Mouse (Mus musculus) ES-E14 (cell line): ENCODE measurements at regions not wholly inside any gene's neighbourhood (a gene's known extent, or its start where the extent isn't known, plus 50 kb on each side); places are given as distances from the start of the nearest gene placed in this dataset.

Experiments
- CHD2 ChIP-seq: IDR thresholded peaks from 2 replicates; pipeline ENCODE4 v1.6.1; 2014; ENCODE audit warnings: mild to moderate bottlenecking, low read depth, low read length, inconsistent platforms
- MAFK ChIP-seq: IDR thresholded peaks from 2 replicates; pipeline ENCODE4 v1.6.1; 2014; ENCODE audit warnings: mild to moderate bottlenecking, low read depth, low read length, inconsistent platforms; ENCODE audit not compliant: insufficient read depth
- ZNF384 ChIP-seq: IDR thresholded peaks from 2 replicates; pipeline ENCODE4 v1.6.1; 2012; ENCODE audit warnings: low read depth, low read length, inconsistent platforms

DNA sequence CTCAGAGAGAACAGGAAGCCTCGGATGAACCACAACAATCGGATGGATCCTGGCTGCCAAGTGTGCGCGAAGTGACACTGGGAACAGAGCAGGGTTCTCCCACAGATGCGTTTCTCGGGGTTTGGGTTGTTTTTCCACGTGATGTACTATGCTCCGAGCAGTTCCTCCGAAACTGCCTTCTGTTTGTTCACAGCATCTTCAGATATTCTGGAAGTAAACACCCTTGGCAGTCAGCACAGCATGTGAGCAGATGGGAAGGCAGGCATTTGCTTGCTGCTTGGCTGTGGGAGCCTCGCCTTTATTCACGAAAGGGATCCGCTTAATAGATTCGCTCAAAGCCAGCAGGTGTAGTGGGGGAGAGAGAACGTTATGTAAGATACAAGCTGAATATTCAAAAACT lies 53.0 kb upstream of the Egr2 start:
- TF ChIP-seq ZNF384 (no peak), CHD2 (no peak), MAFK (no peak)
